Mouse (Mus musculus): ENCODE measurements at regions not wholly inside any gene's neighbourhood (a gene's known extent, or its start where the extent isn't known, plus 50 kb on each side); places are given as distances from the start of the nearest gene placed in this dataset.

- no peak for DNase-seq (ENCODE audit: low spot score)
These were observed 230.8 kb upstream of the Map3k1 start for GRCm38 (mm10) chr13:112039422-112040145.

DNA sequence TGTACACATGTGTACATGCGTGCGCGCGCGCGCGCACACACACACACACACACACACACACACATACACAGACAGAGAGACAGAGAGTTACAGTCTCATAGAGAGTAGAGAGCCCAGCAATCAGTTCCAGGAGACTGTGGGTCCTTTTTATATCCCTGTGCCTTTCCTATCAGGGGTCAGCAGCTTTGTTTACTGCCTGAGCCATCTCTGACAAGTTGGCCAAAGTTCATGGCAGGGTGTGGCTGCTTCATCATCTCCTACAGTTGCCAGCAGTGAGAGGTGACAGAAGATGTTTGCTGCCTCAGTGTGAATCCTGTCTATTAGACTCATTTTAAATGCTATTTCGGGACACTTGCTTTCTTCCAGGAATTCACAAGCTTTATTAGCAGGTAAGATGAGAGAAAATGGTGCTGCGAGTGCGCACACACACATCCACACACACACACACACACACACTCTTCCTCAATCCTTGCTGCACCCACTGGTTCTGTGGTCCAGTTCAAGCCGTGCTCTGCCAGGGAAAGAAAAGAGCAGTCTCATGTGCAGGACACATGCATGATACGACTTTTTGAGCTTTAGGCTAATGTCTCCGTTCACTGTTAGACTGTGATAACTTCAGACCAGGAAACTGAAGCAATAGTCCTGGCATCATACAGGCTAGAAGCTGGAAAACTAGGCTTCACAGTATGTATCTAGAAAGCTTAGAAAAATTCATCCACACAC, 234.9 kb upstream of the Map3k1 start:
- DNase-seq (ENCODE audit: low spot score): no peak

DNA sequence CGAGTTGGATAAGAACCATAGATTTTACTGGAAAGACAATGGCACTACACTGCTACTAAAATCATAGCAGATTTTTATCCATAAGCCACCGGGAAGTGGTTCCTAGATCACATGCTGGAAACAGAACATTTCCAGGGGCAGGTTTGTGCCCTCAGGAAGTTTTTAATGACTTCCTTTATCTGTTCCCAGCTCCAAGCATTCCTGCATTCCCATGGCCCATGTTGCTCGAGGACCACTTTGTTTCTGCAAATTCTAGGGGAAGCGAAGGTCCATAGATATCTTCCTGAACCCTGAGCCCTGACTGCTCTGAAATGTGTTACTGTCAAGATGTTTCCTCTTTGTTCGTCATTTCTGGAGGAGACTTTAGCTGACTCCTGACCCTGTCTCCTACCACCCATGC, 235.6 kb upstream of the Map3k1 start:
- DNase-seq (ENCODE audit: low spot score): no peak

DNA sequence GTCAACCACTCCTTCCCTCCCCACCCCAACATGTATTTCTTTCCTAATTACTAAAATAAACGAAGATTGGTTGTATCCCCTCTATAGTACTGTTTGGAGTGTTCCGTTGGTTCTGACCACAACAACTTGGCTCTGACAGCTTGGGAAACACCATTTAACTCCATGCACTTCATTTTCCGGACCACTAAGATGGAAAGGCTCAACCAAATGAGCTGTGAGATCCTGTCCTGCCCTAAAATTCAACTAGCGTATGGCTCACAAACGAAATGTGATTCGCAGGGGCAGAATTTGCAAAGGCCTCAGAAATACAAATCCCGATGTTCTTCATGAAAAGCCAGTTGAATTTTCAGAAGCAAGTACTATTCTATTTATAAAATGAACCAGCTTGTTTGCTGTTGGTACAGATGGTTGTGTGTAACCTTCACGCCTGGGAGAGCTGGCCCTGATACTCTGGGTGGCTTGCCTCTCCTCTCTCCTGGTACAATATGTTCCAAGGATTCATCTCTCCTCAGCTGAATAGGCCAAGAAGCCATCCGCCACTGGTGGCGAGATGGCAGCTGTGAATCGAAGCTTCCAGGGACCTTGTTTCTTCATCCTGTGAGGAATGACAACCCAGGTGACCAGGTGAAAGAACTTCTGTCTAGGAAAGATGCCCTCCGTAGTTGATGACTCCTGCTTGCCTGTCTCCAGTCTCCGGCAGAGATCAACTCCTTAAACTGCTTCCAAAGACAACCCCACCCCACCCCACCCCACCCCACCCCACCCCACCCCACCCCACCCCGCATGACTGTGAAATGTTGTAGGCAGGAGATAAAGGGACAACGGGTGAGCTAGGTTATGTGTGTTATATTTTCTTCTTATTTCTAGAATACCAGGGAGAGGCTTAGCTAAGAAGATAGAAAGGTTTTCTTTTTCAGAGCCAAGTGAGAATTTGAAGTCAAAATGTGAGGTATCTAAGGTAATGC, 237.7 kb upstream of the Map3k1 start:
- no peak for DNase-seq (ENCODE audit: low spot score)

GRCm38 (mm10) chr13:112047408-112047807, 238.6 kb upstream of the Map3k1 start:
- no peak for DNase-seq (ENCODE audit: low spot score)

DNA sequence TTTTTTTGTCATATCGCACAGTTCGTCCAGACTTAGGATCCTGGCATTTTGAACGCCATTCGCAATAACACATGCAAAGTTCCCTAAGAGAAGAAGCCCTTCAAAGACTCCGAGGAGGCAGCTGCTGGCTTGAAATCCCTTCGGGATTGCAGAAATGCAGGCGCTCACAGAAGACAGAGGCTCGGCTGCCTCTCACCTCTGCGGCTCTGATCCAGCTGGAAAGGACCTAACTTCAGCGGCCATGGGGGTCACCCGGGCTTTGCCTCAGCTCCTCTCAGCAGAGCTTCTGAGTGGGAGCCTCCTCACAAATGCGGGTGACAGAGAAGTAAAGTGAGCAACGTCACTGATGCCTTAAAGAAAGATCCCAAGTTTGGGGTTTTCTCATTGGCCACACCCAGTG, 239.1 kb upstream of the Map3k1 start:
- DNase-seq (ENCODE audit: low spot score): no peak

GRCm38 (mm10) chr13:112048327-112048726, 239.5 kb upstream of the Map3k1 start:
- no peak for DNase-seq (ENCODE audit: low spot score)

DNA sequence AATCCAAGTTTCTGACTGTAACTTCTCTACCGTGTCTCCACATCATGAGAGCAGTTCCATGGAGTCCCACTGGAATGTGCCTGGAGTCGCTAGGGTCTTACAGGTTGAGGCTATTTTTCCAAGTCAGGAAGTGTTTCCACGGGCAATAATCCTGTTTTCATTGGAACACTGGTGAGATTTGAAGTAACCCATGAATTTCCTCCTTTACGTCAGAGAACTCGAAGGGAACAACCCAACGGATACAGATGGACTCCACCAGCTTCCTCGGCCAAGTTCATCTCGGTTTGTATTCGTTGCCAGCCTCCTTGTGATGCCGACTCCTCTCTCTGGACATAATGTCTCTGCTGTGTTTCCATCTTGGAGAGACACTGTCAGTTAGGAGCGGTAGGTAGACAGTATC, 237.4 kb upstream of the Ankrd55 start:
- DNase-seq (ENCODE audit: low spot score): no peak

- no peak for DNase-seq (ENCODE audit: low spot score)
These were observed 236.2 kb upstream of the Ankrd55 start for GRCm38 (mm10) chr13:112052011-112052410.

GRCm38 (mm10) chr13:112052456-112052855, 235.8 kb upstream of the Ankrd55 start:
- DNase-seq (ENCODE audit: low spot score): no peak

- no peak for DNase-seq (ENCODE audit: low spot score)
These were observed 233.3 kb upstream of the Ankrd55 start for GRCm38 (mm10) chr13:112054879-112055371.

- DNase-seq (ENCODE audit: low spot score): peak; percentile 13
These were observed 230.0 kb upstream of the Ankrd55 start for GRCm38 (mm10) chr13:112058218-112058617.

DNA sequence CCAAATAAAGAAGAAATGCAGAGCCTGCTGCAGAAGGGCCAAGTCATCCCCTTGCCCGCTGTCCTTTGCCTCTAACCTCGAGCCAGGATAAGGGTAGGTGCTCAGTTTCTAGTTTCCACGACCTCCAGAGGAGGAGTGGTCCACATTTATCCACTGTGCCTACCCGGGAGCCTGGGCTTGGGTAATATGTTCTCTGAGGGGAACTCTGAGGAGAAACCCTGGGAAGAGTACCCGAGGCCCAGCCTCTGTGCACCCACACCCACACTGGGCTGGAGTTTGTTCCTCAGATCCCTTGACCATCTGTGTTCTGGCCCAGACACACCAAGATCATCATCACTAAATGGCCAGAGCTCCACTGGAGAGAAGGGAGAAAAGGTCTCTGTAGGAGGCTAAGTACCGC, 229.5 kb upstream of the Ankrd55 start:
- DNase-seq (ENCODE audit: low spot score): no peak

DNA sequence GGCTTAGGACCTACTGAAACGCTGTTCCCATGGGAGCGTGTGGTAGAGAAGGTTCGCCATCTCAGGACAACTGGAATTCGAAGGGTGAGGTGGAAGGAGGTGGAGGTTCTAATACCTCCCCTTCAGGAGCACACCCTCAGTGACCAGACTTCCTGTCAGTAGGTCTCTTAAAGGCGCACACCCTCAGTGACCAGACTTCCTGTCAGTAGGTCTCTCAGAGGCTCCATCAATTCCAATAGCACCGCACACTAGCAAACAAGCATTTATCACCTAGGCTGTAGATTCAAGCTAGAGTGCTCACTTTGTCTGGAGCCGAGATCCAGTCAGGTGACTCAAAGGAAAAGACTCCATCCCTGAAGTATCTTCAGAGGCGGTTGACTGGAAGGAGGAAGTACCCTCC, 226.2 kb upstream of the Ankrd55 start:
- DNase-seq (ENCODE audit: low spot score): no peak

DNA sequence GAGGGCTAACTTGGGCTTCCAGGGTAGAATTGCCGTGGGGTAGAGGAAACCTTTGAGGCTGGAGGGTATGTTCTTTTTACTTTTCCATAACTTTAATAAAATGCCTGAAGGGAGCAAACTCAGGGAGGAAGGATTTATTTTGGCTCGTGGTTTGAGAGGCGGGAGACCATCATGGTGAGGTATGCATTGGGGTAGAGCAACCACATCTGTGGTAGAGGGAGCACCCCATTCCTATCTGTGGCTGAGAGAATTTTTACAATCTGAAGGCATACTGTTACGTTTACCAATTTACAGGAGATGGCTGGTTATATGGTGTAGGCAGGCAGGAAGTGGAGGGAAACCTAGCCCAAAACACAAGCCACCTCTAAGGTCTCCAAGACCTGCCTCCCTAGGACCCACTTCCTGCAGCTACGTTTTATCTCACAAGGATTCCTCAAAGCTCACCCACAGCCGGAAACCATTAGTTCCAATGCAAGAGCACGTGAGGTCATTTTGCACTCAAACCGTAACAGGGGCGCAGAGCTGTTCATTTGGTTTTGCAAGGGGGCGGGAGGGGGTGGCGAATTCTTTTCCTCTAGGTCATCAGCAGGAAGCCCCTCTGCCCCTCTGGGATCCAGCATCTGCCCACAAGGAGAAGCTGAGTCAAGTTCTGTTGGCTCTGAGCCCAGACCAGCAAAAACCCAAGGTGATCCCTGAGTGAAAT, 224.7 kb upstream of the Ankrd55 start:
- no peak for DNase-seq (ENCODE audit: low spot score)

GRCm38 (mm10) chr13:112064681-112065080, 223.6 kb upstream of the Ankrd55 start:
- DNase-seq (ENCODE audit: low spot score): no peak

DNA sequence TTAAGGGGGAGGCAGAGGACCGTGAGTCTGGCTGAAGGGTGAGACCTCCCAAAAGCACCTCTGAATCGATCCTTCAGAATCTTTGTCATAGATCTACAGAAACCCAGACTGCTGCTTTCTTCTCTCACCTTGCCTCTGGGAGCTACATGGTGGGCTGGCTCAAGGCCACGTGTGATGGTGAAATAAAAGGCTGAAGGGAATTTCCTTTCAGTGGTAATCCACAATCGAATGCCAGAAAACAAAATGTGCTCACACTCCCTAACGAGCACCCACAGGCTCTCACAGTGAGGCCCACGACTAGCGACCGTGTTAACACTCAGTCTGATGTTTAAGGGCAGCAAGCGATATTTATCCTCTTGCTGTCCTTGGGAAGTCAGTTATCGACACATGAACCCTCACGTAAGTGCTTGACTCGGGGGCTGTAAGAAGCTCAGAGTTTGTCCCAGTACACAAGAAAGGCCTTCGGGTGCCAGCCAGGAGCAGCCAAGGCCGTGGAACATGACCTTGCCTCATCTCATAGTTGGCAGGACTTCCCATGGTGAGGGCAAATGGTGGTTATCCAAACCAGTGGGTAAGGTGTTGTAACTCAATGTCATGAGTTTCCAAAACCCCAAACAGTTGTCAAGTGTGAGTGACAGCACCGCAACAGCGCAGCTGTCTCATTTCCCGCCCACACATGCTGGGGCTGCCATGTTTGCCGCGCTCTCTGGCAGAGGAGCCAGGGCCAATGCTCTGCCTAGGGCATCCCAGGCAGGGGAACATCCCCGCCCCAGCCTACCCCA, 221.0 kb upstream of the Ankrd55 start:
- no peak for DNase-seq (ENCODE audit: low spot score)

DNA sequence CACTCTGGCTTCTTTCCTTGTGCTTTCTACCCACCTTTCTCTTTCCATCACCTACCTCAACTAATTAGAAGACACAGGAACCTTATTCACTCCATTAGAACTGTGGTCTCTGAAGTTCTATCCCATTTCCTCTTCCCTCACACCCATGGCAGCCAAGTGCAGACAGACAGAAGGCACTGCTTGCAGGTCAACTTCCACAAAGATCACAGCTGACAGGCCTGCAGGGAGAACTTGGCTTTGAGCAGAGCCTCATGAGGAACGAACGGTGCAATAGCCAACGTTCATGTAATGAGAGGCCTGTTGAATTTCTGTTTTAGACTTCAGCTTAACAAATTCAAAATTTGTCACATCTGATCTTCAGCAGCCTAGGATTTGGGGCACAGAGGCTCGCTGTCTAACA, 217.5 kb upstream of the Ankrd55 start:
- no peak for DNase-seq (ENCODE audit: low spot score)

DNA sequence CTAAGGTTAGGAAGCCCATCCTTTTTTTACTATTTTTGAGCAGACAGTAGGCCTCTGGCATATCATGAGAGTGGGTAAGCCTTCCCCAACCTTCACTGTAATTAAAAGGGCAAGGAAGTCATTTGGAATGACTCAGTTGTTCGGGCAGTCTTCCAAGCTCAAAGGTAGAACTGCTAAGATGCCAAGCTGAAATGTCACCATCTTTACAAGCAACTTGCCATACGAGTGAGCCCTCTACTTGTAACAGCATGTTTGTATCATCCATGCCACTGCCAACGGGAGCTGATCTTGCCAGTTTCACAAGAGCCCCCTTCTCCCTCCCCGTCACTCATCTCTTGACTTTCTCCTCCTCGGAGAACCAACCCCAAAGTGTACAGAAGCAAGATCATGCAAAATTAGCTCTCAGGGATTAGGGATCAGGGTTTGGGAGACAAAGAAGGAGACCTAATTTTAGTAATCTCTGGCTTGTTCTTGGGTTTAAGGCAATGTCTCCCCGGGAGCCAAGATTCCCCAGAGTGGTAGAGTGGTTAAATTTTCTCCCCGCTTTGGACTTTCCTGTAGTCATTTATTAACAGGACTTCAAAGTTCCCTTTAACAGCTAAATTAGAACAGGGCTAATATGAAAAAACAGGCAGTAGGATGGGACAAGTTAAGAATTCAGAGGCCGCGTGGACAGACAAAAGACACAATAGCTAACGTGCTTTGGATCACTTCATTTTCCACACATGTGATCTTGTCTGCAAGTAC, 216.9 kb upstream of the Ankrd55 start:
- no peak for DNase-seq (ENCODE audit: low spot score)

- no peak for DNase-seq (ENCODE audit: low spot score)
These were observed 216.3 kb upstream of the Ankrd55 start for GRCm38 (mm10) chr13:112071956-112072314.

All from retina, embryonic 14.5 days (tissue).